ENCODE assay signal across 8 mouse cellular contexts in the genomic region with DNA sequence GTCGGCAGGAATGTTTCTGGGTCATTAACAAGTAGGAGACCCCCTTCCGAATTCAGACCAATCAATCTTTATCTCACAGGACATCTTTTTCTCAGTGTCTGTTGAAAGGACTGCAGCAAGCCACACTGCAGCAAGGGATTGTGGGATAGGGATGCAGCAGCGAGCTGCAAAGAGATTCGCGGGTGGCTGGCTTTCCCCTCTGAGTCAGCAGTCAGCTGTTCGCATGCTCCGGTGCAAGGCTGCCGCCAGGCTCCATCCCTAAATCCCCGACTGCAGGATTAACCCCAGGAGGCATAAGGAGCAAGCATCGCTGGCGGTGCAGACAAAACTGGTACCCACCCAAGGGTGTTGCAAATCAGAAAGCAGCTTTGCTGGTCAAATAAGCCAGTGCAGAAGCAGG. TPM values are rescaled to one million over a fixed set of nuclear protein-coding genes. Genes with fewer than 3 reads are reported as not detected.
A peak's percentile ranks its signal among the peaks of the same experiment; 100 is the strongest.
DNase-seq lines count a peak whose midpoint lies in the region; ATAC-seq and TF ChIP-seq lines count a peak whose summit lies in the region.

No protein-coding gene starts in this region.

- under 1% methylated on average over 11 of the region's 11 CpGs for WGBS in hindbrain, embryonic 10.5 days
- WGBS in lung, postnatal 0 days: 6% methylated on average over 11 of the region's 11 CpGs

- peak overlapping the region; percentile 93 for H3K27ac ChIP-seq in hindbrain, embryonic 10.5 days
- H3K27ac ChIP-seq in lung, postnatal 0 days (ENCODE audit: low read length): no peak overlapping the region

- TF ChIP-seq EP300 in lung, postnatal 0 days (IDR thresholded peaks at IDR 0.05): no peak

- no peak for TF ChIP-seq CTCF in lung, postnatal 0 days (IDR thresholded peaks at IDR 0.05)

- peak overlapping the region; percentile 41 for H3K4me2 ChIP-seq in lung, postnatal 0 days (replicated peaks; ENCODE audit: low read depth, low read length)

- no peak overlapping the region for H3K9ac ChIP-seq in lung, postnatal 0 days (replicated peaks; ENCODE audit: low read depth)

- H3K27me3 ChIP-seq in hindbrain, embryonic 10.5 days (ENCODE audit: insufficient read depth, poor library complexity, severe bottlenecking): no peaks in the 10 kb centered on the region; the same call in 1 of the 2 replicates
- H3K27me3 ChIP-seq in lung, postnatal 0 days (replicated peaks; ENCODE audit: insufficient read depth, low read length): no peaks in the 10 kb centered on the region

- H3K36me3 ChIP-seq in hindbrain, embryonic 10.5 days: no peaks in the 10 kb centered on the region
- no peaks in the 10 kb centered on the region for H3K36me3 ChIP-seq in lung, postnatal 0 days (ENCODE audit: insufficient read depth, low read length)

- no peaks in the 10 kb centered on the region for H3K9me3 ChIP-seq in hindbrain, embryonic 10.5 days
- H3K9me3 ChIP-seq in lung, postnatal 0 days (ENCODE audit: low read length): no peaks in the 10 kb centered on the region

- no peak for ATAC-seq in lung, postnatal 0 days

- H3K4me1 ChIP-seq in hindbrain, embryonic 10.5 days (replicated peaks): peaks cover 56% of the 10 kb centered on the region
- H3K4me1 ChIP-seq in lung, postnatal 0 days (ENCODE audit: insufficient read depth, low read depth, low read length): no peaks in the 10 kb centered on the region

- H3K4me3 ChIP-seq in hindbrain, embryonic 10.5 days: peak overlapping the region; percentile 64
- H3K4me3 ChIP-seq in lung, postnatal 0 days (ENCODE audit: low read depth, low read length): peak overlapping the region; percentile 12

- DNase-seq in MN1 (ENCODE audit: low spot score): peak; percentile 75
- DNase-seq in cerebellum, adult 18-20 months: peak; percentile 85 to 90
- DNase-seq in forelimb bud, embryonic 11.5 days (ENCODE audit: low read depth, low spot score): peak; percentile 54
- DNase-seq in hindbrain, embryonic 10.5 days (ENCODE audit: low spot score): peak; percentile 74
- peak; percentile 76 for DNase-seq in layer of hippocampus, adult 9-11 months
- no peak for DNase-seq in lung, postnatal 0 days (ENCODE audit: low spot score)
- peak; percentile 83 for DNase-seq in retina, embryonic 14.5 days (ENCODE audit: low spot score)
- DNase-seq in spleen, adult 12 weeks (ENCODE audit: low spot score): no peak

RNA-seq across cellular contexts. Expression of gene Gm6525, which starts 46.8 kb away (rescaled TPM):
- 1.5 and 1.9 TPM in 2 replicates for polyA plus RNA-seq in hindbrain, embryonic 10.5 days (2016; fragmentation: Nextera tagmentation; extraction: Ambion mirVana)
- 0.57 and 0.75 TPM in 2 replicates for polyA plus RNA-seq in lung, postnatal 0 days (2015; fragmentation: Nextera tagmentation; extraction: Ambion mirVana)

Comparison
In these comparisons a context has a peak if more than half of its experiments do, and no peak if none do; other contexts are left out.
1. DNase-seq: peak in MN1 (single experiment), cerebellum, adult 18-20 months (2 of 2), forelimb bud, embryonic 11.5 days (single experiment), hindbrain, embryonic 10.5 days (single experiment), layer of hippocampus, adult 9-11 months (single experiment) and retina, embryonic 14.5 days (single experiment); none in lung, postnatal 0 days (single experiment) and spleen, adult 12 weeks (single experiment).